Mouse (Mus musculus) liver, embryonic 15.5 days (tissue): ENCODE data around the gene BC025920. TPM values are rescaled to one million over a fixed set of nuclear protein-coding genes. Genes with fewer than 3 reads are reported as not detected.

Source experiments
- ATAC-seq: fragments of 200-750 bp; cut with Nextera tagmentation; 2 replicates; pipeline ENCODE4 v1.8.0; 2017; ENCODE audit warnings: moderate number of reproducible peaks, mild to moderate bottlenecking, moderate library complexity; ENCODE audit not compliant: insufficient read depth
- H3K27ac ChIP-seq: fragments of 300-500 bp; sonication (generic); replicated peaks from 2 replicates; pipeline ENCODE4 v1.5.1; 2015; ENCODE audit warnings: mild to moderate bottlenecking, inconsistent platforms
- H3K27me3 ChIP-seq: fragments of 300-500 bp; sonication (generic); 2 replicates; pipeline ENCODE4 v1.6.1; 2015; ENCODE audit warnings: mild to moderate bottlenecking, inconsistent platforms
- H3K36me3 ChIP-seq: fragments of 300-500 bp; sonication (generic); replicated peaks from 2 replicates; pipeline ENCODE4 v1.6.1; 2015; ENCODE audit warnings: moderate library complexity, mild to moderate bottlenecking, inconsistent platforms
- H3K4me1 ChIP-seq: fragments of 300-500 bp; sonication (generic); replicated peaks from 2 replicates; pipeline ENCODE4 v1.6.1; 2015; ENCODE audit warnings: inconsistent platforms
- H3K4me2 ChIP-seq: fragments of 300-500 bp; sonication (generic); 2 replicates; pipeline ENCODE4 v1.6.1; 2015; ENCODE audit warnings: moderate library complexity, mild to moderate bottlenecking, inconsistent platforms
- H3K4me3 ChIP-seq: fragments of 300-500 bp; sonication (generic); replicated peaks from 2 replicates; pipeline ENCODE4 v1.5.1; 2015; ENCODE audit warnings: mild to moderate bottlenecking, inconsistent platforms
- H3K9ac ChIP-seq: fragments of 300-500 bp; sonication (generic); 2 replicates; pipeline ENCODE4 v1.6.1; 2015; ENCODE audit warnings: moderate library complexity, mild to moderate bottlenecking, inconsistent platforms
- H3K9me3 ChIP-seq: fragments of 300-500 bp; sonication (generic); replicated peaks from 2 replicates; pipeline ENCODE4 v1.6.1; 2016; ENCODE audit warnings: inconsistent platforms
- WGBS: fragments of 180-500 bp; shearing (Covaris S2); methylation state at CpG from one replicate; pipeline ENCODE4 v1.1.7; 2015; ENCODE audit warnings: mixed read lengths; ENCODE audit not compliant: insufficient replicate concordance; 5-methylcytosine and 5-hydroxymethylcytosine counted together
- polyA plus RNA-seq: library from polyadenylated mRNA; unstranded; fragments of >200 nt; fragmentation: Nextera tagmentation; extraction: Ambion mirVana; gene quantifications from 2 replicates; pipeline ENCODE4 v1.2.1, GENCODE M21; 2015

The BC025920 gene
- polyA plus RNA-seq, 1 experiment from 2014 or later, result 0.24 TPM

DNA sequence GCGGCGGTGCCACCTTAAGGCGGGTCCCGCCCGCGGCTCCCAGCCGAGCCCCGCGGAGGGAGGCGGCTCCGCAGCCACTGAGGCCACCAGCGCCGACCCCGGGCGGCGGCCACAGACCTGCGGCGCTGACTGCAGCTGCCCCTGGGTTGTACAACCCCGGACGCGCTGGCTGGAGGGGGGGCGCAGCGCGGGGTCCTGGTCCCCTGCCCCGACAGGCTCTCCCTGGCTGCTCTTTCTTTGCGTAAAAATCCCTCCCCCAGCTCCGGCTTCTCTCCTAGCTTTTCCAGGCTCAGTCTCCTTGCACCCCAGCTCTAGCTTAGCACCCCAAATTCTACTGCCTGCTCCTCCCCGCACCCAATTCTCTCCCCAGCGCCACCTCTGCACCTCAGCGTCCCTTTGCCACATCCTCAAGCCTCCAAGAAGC is 30.9 kb upstream of the BC025920 start:
- H3K27me3 ChIP-seq, result peaks cover 79% of the 10 kb centered on the region

DNA sequence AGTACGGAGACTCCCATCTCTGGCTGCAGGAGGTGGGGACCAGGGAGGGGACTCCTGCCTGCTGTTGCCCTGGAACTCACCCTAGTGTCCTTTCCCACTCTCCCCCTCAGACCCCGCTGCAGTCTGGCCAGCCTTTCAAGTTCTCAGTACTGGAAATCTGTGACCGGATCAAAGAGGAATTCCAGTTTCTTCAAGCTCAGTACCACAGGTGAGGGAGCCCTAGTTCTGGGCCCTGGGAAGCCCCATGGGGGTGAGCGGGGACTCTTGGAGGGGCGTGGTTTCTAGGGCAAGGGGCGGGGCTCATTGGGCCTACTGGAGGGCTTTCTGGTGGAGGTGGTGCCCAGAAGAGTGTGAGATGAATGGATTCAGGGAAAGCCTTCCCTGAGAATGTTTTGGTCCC is 30.4 kb upstream of the BC025920 start:
- no peak for ATAC-seq
- Histone ChIP-seq H3K9ac (peak overlapping the region; percentile 39; the same call in 1 of the 2 replicates), H3K27ac (no peak overlapping the region)

More for the DNA sequence above, 30.9 kb upstream of the BC025920 start:
- Histone ChIP-seq H3K9ac (peak overlapping the region; percentile 39; the same call in 1 of the 2 replicates), H3K36me3 (no peaks in the 10 kb centered on the region), H3K27ac (no peak overlapping the region), H3K9me3 (no peaks in the 10 kb centered on the region), H3K4me3 (peak overlapping the region; percentile 56), H3K4me2 (peak overlapping the region; percentile 78), H3K4me1 (peaks cover 62% of the 10 kb centered on the region)
- WGBS, result under 1% methylated on average over 30 of the region's 30 CpGs
- ATAC-seq, result no peak

DNA sequence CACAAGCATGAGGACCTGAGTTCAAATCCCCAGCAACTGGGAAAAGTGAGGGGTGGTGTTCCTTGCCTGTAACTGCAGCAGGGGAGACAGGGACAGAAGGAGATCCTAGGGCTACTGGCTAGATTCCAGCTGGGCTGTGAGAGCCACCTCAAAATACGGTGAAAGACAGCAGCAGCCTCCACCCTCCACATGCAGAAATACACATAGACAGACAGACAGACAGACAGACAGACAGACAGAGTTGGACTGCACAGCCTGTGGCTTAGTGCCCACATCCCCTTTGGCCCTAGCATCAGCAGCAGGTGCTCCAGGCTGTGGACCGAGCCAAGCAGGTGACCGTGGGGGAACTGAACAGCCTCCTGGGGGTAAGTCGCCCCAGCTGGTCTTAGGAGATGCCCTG is 26.1 kb upstream of the BC025920 start:
- Histone ChIP-seq H3K4me2 (no peak overlapping the region), H3K36me3 (no peaks in the 10 kb centered on the region), H3K9ac (no peak overlapping the region), H3K4me3 (no peak overlapping the region), H3K27me3 (peaks cover 70% of the 10 kb centered on the region), H3K27ac (no peak overlapping the region), H3K4me1 (peaks cover 14% of the 10 kb centered on the region), H3K9me3 (no peaks in the 10 kb centered on the region)
- no peak for ATAC-seq
- 37% methylated on average over 4 of the region's 4 CpGs for WGBS

More for the DNA sequence above, 30.4 kb upstream of the BC025920 start:
- Histone ChIP-seq H3K27me3 (peaks cover 83% of the 10 kb centered on the region), H3K4me1 (peaks cover 57% of the 10 kb centered on the region), H3K4me3 (peak overlapping the region; percentile 56), H3K36me3 (no peaks in the 10 kb centered on the region), H3K9me3 (no peaks in the 10 kb centered on the region), H3K4me2 (peak overlapping the region; percentile 78)
- WGBS, result 5% methylated on average over 6 of the region's 6 CpGs

DNA sequence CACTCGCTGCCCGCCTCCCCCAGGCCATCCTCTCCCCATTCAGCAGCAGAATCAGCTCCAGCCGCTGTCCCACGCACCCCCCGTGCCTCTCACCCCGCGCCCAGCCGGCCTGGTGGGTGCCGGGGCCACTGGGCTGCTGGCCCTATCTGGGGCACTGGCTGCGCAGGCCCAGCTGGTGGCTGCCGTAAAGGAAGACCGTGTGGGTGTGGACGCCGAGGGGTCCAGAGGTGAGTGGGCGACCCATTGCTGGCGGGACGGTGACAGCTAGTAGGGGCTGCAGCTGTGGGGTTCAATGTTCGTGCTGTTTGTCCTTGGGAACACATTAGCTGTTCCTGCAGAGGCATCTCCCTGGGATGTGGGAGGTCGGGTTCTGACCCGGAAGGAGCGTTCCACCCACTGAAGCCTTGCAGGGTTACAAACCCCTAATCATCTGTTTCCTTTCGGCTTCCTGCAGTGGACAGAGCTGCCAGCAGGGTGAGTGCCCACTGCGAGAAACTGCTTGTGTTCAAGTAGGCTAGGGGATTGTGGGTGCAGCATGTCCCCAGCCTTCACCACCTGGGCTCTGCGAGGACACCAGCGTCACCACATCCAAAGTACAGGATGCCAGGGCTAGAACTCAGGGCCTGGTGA is 25.5 kb upstream of the BC025920 start:
- WGBS, result 21% methylated on average over 25 of the region's 25 CpGs
- ATAC-seq, result 0 out of 2 replicates have a peak, but pooled peaks have one; percentile 9
- H3K4me2 ChIP-seq, result 0 out of 2 replicates have a peak overlapping the region, but pooled peaks have one; percentile 10

DNA sequence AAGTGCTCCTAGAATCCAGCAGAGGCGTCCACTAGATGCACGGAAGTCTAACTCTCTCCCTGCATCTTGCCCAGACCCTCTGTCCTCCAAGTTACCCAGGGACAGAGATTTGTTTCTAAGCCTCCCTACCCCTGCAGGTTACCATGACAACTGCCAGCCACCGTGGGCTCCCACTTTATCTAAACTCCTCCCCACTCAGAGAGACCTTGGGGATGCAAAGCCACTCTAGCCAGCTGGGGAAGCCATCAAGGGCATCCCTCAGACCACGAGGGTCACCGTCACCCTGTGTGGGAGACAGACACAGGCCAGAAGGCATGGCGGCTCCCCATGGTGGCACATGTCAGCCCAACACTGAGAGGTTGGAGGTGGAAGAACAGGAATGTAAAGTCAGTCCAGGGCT is 22.7 kb upstream of the BC025920 start:
- Histone ChIP-seq H3K4me1 (no peaks in the 10 kb centered on the region), H3K9me3 (no peaks in the 10 kb centered on the region), H3K36me3 (no peaks in the 10 kb centered on the region), H3K9ac (no peak overlapping the region), H3K4me2 (no peak overlapping the region), H3K27me3 (peaks cover 39% of the 10 kb centered on the region), H3K4me3 (no peak overlapping the region), H3K27ac (no peak overlapping the region)
- 50% methylated on average over 6 of the region's 6 CpGs for WGBS
- no peak for ATAC-seq

More for the DNA sequence above, 25.5 kb upstream of the BC025920 start:
- no peaks in the 10 kb centered on the region for H3K9me3 ChIP-seq
- H3K9ac ChIP-seq, result no peak overlapping the region
- H3K36me3 ChIP-seq, result no peaks in the 10 kb centered on the region
- no peak overlapping the region for H3K27ac ChIP-seq
- H3K27me3 ChIP-seq, result peaks cover 64% of the 10 kb centered on the region
- H3K4me1 ChIP-seq, result peaks cover 8% of the 10 kb centered on the region
- H3K4me3 ChIP-seq, result no peak overlapping the region

DNA sequence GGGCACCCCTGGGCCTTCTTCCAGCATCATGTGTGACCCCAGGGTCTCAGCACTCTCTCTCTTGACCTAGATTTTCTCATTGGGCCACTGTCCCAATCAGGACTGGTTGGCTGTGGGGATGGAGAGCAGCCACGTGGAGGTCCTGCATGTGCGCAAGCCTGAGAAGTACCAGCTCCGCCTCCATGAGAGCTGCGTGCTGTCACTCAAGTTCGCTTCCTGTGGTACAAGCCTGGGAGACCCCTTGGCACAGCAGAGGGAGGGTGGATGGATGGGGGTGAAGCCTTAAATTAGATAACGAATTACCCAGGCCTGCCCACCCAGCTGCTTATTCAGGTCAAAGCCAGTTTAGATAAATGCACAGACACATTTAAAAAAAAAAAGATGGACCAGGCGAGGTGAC is 17.3 kb upstream of the BC025920 start:
- 45% methylated on average over 7 of the region's 7 CpGs for WGBS
- no peak for ATAC-seq
- H3K4me3 ChIP-seq, result no peak overlapping the region

DNA sequence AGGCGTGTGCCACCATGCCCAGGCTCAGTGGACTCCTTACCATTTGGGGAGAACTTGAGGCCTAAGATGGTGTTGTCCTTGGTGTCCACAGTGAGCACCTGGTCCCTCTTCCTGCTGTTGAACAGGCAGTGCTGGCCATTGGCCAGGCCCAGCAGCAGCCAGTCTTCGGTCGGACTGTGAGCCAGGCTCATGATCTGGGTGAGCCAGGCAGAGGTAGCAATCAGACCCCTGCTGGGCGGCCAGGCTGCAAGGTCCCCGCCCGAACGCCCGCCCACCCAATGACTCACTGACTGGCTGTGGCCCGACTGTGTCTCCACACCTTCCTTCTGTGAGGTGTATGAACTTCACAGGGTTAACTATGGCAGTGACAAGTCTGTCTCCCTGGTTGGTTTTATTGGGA is 14.2 kb upstream of the BC025920 start:
- H3K4me1 ChIP-seq, result peaks cover 12% of the 10 kb centered on the region
- ATAC-seq, result no peak
- H3K36me3 ChIP-seq, result no peaks in the 10 kb centered on the region
- H3K4me3 ChIP-seq, result no peak overlapping the region
- no peak overlapping the region for H3K4me2 ChIP-seq
- WGBS, result 50% methylated on average over 9 of the region's 9 CpGs
- no peaks in the 10 kb centered on the region for H3K9me3 ChIP-seq
- peaks cover 55% of the 10 kb centered on the region for H3K27me3 ChIP-seq
- no peak overlapping the region for H3K9ac ChIP-seq
- no peak overlapping the region for H3K27ac ChIP-seq

More for the DNA sequence above, 17.3 kb upstream of the BC025920 start:
- no peak overlapping the region for H3K27ac ChIP-seq
- no peaks in the 10 kb centered on the region for H3K36me3 ChIP-seq
- no peaks in the 10 kb centered on the region for H3K4me1 ChIP-seq
- H3K9me3 ChIP-seq, result no peaks in the 10 kb centered on the region
- no peak overlapping the region for H3K9ac ChIP-seq
- H3K27me3 ChIP-seq, result peaks cover 24% of the 10 kb centered on the region
- H3K4me2 ChIP-seq, result no peak overlapping the region

DNA sequence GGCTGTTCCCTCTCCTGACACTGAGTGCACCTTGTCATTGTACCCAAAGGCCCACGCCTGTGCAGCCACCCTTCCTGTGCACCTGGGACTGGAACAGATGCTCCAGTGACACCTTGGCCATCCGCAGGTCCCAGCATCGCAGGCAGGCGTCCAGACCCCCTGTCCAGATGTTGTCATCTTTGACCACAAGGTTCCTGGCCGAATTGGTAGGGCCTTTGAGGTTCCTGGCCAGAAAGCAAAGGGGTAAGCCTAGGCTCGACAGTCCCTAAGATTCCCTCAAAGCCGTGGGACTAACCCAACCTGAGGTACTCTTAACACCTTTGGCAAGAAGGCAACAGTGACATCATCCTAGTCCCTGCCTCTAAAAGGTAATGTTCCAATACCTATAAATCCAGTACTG is 13.4 kb upstream of the BC025920 start:
- no peak overlapping the region for H3K27ac ChIP-seq
- no peak overlapping the region for H3K9ac ChIP-seq
- no peak overlapping the region for H3K4me3 ChIP-seq
- H3K4me2 ChIP-seq, result no peak overlapping the region
- peaks cover 20% of the 10 kb centered on the region for H3K4me1 ChIP-seq
- ATAC-seq, result no peak
- H3K9me3 ChIP-seq, result no peaks in the 10 kb centered on the region
- 57% methylated on average over 7 of the region's 7 CpGs for WGBS
- no peaks in the 10 kb centered on the region for H3K36me3 ChIP-seq
- H3K27me3 ChIP-seq, result peaks cover 63% of the 10 kb centered on the region

DNA sequence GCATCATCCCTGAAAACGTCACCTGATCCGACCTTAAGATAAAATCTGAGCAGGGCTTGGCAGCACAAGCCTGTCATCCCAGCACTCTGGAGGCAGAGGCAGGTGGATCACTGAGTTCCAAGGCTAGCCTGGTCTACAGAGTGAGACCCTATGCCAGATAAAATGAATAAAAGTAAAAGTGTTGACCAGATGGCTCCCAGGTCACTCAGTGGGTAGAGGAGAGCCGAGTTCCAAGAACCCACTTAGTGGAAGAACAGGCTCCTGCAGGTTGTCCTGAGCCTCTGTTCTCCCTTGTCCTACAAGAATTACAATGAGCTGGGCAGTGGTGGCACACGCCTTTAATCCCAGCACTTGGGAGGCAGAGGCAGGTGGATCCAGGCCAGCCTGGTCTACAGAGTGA is 12.8 kb upstream of the BC025920 start:
- H3K27me3 ChIP-seq, result peaks cover 69% of the 10 kb centered on the region
- peaks cover 25% of the 10 kb centered on the region for H3K4me1 ChIP-seq
- H3K4me2 ChIP-seq, result no peak overlapping the region
- no peak for ATAC-seq
- H3K9ac ChIP-seq, result no peak overlapping the region
- no peak overlapping the region for H3K4me3 ChIP-seq
- H3K9me3 ChIP-seq, result no peaks in the 10 kb centered on the region
- WGBS, result 59% methylated on average over 4 of the region's 4 CpGs
- no peaks in the 10 kb centered on the region for H3K36me3 ChIP-seq
- H3K27ac ChIP-seq, result no peak overlapping the region

DNA sequence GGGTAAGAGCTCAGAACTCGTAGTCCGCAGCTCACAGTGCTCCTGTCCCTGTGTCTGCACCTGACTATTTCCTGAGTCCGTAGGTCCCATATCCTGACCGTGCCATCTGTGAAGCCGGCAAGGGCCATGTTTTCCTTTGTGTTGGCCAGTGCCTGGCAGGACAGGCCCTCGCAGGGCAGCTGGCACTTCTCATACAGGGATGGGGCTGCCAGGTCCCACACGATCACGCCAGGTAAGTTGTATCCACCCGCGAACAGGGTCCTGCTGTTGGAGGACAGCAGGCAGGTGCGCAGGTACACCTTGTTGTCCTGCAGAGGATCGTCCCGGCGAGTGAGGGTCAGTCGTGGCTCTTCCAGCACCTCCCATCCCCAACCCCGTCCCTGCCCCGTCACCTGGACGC is 12.1 kb upstream of the BC025920 start:
- no peak overlapping the region for H3K4me3 ChIP-seq
- peaks cover 32% of the 10 kb centered on the region for H3K4me1 ChIP-seq
- WGBS, result 66% methylated on average over 18 of the region's 18 CpGs
- no peaks in the 10 kb centered on the region for H3K36me3 ChIP-seq
- ATAC-seq, result no peak
- peaks cover 70% of the 10 kb centered on the region for H3K27me3 ChIP-seq
- H3K4me2 ChIP-seq, result no peak overlapping the region
- H3K9me3 ChIP-seq, result no peaks in the 10 kb centered on the region
- H3K27ac ChIP-seq, result no peak overlapping the region
- no peak overlapping the region for H3K9ac ChIP-seq

DNA sequence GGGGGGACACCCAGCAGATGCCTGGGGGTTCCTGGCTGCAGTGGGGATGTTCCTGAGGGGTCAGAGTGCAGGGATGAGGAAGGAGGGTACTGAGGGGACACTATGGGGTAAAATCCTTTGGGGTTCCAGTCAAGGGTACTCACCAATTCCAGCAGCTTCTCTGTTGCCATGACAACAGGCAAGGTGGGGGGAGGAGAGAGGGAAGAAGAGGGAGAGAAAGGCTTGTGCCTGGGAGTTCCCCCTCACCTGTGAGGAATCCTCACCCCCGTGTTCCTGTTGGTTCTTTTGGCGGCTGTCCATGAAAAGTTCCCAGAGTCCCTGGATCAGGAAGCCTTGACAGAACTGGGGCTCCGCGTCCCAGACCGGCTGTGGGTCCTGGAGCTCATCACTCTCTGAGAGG is 10.5 kb upstream of the BC025920 start:
- H3K36me3 ChIP-seq, result no peaks in the 10 kb centered on the region
- no peak overlapping the region for H3K4me2 ChIP-seq
- WGBS, result 57% methylated on average over 5 of the region's 5 CpGs

DNA sequence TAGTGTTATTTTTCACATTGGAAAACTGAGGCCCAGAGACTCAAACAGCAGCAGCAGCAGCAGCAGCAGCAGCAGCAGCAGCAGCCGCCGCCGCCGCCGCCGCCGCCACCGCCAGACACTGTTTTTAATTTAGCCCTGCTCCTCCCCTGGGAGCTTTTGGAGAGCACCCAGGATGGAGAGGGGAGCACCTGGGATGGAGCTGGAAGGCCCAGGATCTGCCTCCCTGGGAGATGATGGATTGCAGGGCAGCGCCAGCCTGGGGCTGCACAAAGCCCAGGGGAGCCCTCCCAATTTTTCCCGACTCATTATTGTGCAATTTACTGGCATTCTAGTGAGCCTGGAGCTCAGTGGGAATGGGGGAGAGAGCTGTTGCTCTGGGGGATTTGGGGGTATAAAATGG is 9.5 kb upstream of the BC025920 start:
- Histone ChIP-seq H3K36me3 (no peaks in the 10 kb centered on the region), H3K9ac (no peak overlapping the region), H3K9me3 (no peaks in the 10 kb centered on the region), H3K27me3 (peaks cover 76% of the 10 kb centered on the region), H3K4me1 (peaks cover 57% of the 10 kb centered on the region), H3K4me2 (peak overlapping the region; percentile 51), H3K27ac (no peak overlapping the region), H3K4me3 (peak overlapping the region; percentile 28)
- ATAC-seq, result no peak
- WGBS, result 8% methylated on average over 10 of the region's 10 CpGs

More for the DNA sequence above, 10.5 kb upstream of the BC025920 start:
- no peak for ATAC-seq
- Histone ChIP-seq H3K27me3 (peaks cover 81% of the 10 kb centered on the region), H3K4me1 (peaks cover 47% of the 10 kb centered on the region), H3K27ac (no peak overlapping the region), H3K9ac (no peak overlapping the region), H3K4me3 (no peak overlapping the region), H3K9me3 (no peaks in the 10 kb centered on the region)
